21 mouse cellular contexts compared by ENCODE assay signal in genomic region chr13:40899349-40899993, GRCm38 (mm10). TPM values are rescaled to one million over a fixed set of nuclear protein-coding genes. Genes with fewer than 3 reads are reported as not detected.
DNase-seq lines count a peak whose midpoint lies in the region; TF ChIP-seq lines count a peak whose summit lies in the region.
"Had no signal": no experiment of that assay in that cellular context is flagged by ENCODE, and none has a peak within 500 bp of the region (broad histone marks: within the 10 kb centered on the region; RNA-seq: fewer than 3 reads in every experiment).

No protein-coding gene starts in this region.

- TF ChIP-seq EP300 in MEL (IDR thresholded peaks at IDR 0.05; ENCODE audit: low read depth in 1 of 2, low read length in 2 of 2), result no peak

- no peaks in the 10 kb centered on the region for H3K79me2 ChIP-seq in MEL (ENCODE audit: control insufficient read depth, insufficient read depth, low read length, poor library complexity)

- H3K4me3 ChIP-seq in MEL (ENCODE audit: control insufficient read depth in 1 of 2, insufficient read depth in 1 of 2, low read depth in 2 of 2, low read length in 2 of 2), result peak overlapping the region; percentile 33 to 42; a peak in 3 of 4 replicates
- H3K4me3 ChIP-seq in brown adipose tissue, adult 24 weeks (ENCODE audit: insufficient read depth, low read depth, low read length), result no peak overlapping the region
- H3K4me3 ChIP-seq in midbrain, embryonic 10.5 days, result no peak overlapping the region
- H3K4me3 ChIP-seq: forebrain, embryonic 10.5 days; heart, embryonic 13.5 days; hindbrain, embryonic 15.5 days; liver, embryonic 13.5 days; lung, embryonic 15.5 days; myocyte; neural tube, embryonic 15.5 days had no signal

- WGBS in midbrain, embryonic 10.5 days, result 77% methylated on average over 8 of the region's 8 CpGs

- intact Hi-C loops in left cerebral cortex, postnatal 36 days (cut with DNase I), result no loop called here

- DNase-seq in layer of hippocampus, adult 9-11 months, result peak; percentile 44
- DNase-seq in layer of hippocampus, postnatal 10 days (ENCODE audit: low spot score in 2 of 2), result no peak
- DNase-seq in MEL (ENCODE audit: low read depth, low spot score), result no peak
- peak; percentile 61 to 62 for DNase-seq in left cerebral cortex, postnatal 36 days (ENCODE audit: low spot score in 2 of 2)
- DNase-seq in kidney, adult 18-20 months, result no peak
- no peak for DNase-seq in midbrain, embryonic 10.5 days (ENCODE audit: low spot score)
- DNase-seq: adrenal gland, postnatal 25 days; cerebellum, adult 9-11 months; heart, postnatal 36 days; kidney, postnatal 14 days; liver, embryonic 13.5 days; midbrain, embryonic 14.5 days had no signal

- no peak for TF ChIP-seq RAD21 in MEL (IDR thresholded peaks at IDR 0.05; ENCODE audit: low read depth, low read length)

- peaks cover 7 to 16% of the 10 kb centered on the region in 2 experiments for H3K4me1 ChIP-seq in MEL (ENCODE audit: control insufficient read depth in 1 of 2, insufficient read depth in 2 of 2, low read length in 2 of 2)
- H3K4me1 ChIP-seq in brown adipose tissue, adult 24 weeks (ENCODE audit: control insufficient read depth, insufficient read depth, insufficient read length, low read length), result peaks cover 19% of the 10 kb centered on the region
- peaks cover 11% of the 10 kb centered on the region; the same call in 1 of the 2 replicates for H3K4me1 ChIP-seq in midbrain, embryonic 10.5 days
- H3K4me1 ChIP-seq: hindbrain, embryonic 15.5 days; neural tube, embryonic 15.5 days had no signal

- peaks cover 0 to 10% of the 10 kb centered on the region in 2 experiments; a peak in 2 of 4 replicates for H3K36me3 ChIP-seq in MEL (ENCODE audit: control insufficient read depth in 1 of 2, insufficient read depth in 2 of 2, low read length in 2 of 2)
- H3K36me3 ChIP-seq in midbrain, embryonic 10.5 days, result no peaks in the 10 kb centered on the region
- H3K36me3 ChIP-seq: forebrain, embryonic 10.5 days; heart, embryonic 13.5 days; hindbrain, embryonic 15.5 days; liver, embryonic 13.5 days; lung, embryonic 15.5 days; neural tube, embryonic 15.5 days had no signal

- no peaks in the 10 kb centered on the region for H3K9me3 ChIP-seq in MEL (replicated peaks; ENCODE audit: insufficient read depth, low read length)
- no peaks in the 10 kb centered on the region for H3K9me3 ChIP-seq in midbrain, embryonic 10.5 days (replicated peaks)
- H3K9me3 ChIP-seq: forebrain, embryonic 10.5 days; heart, embryonic 13.5 days; hindbrain, embryonic 15.5 days; liver, embryonic 13.5 days; lung, embryonic 15.5 days; neural tube, embryonic 15.5 days had no signal

- TF ChIP-seq POLR2A in MEL (IDR thresholded peaks at IDR 0.05; ENCODE audit: control insufficient read depth in 1 of 2, insufficient read depth in 1 of 2, low read depth in 1 of 2, low read length in 2 of 2, poor library complexity in 1 of 2), result no peak

- no peaks in the 10 kb centered on the region for H3K27me3 ChIP-seq in MEL (ENCODE audit: control insufficient read depth in 1 of 2, insufficient read depth in 2 of 2, low read length in 2 of 2)
- no peaks in the 10 kb centered on the region for H3K27me3 ChIP-seq in midbrain, embryonic 10.5 days (ENCODE audit: low read depth, poor library complexity, severe bottlenecking)
- H3K27me3 ChIP-seq: heart, embryonic 13.5 days; hindbrain, embryonic 15.5 days; liver, embryonic 13.5 days; lung, embryonic 15.5 days; neural tube, embryonic 15.5 days; Patski had no signal

- peak overlapping the region; percentile 5 for H3K27ac ChIP-seq in MEL (ENCODE audit: control insufficient read depth, low read depth, low read length)
- 0 out of 2 replicates have a peak overlapping the region, but pooled peaks have one; percentile 12 for H3K27ac ChIP-seq in brown adipose tissue, adult 24 weeks (replicated peaks; ENCODE audit: low read depth, low read length)
- H3K27ac ChIP-seq in midbrain, embryonic 10.5 days (replicated peaks), result no peak overlapping the region
- H3K27ac ChIP-seq: forebrain, embryonic 10.5 days; heart, embryonic 13.5 days; hindbrain, embryonic 15.5 days; liver, embryonic 13.5 days; lung, embryonic 15.5 days; macrophage; neural tube, embryonic 15.5 days had no signal

- peak overlapping the region; percentile 3 for H3K9ac ChIP-seq in MEL (ENCODE audit: control insufficient read depth, low read depth, low read length, poor library complexity, severe bottlenecking)
- H3K9ac ChIP-seq: heart, embryonic 13.5 days; hindbrain, embryonic 15.5 days; liver, embryonic 13.5 days; lung, embryonic 15.5 days; neural tube, embryonic 15.5 days had no signal

- TF ChIP-seq CTCF in MEL (IDR thresholded peaks at IDR 0.05 in 2 of 3, conservative IDR thresholded peaks at IDR 0.05 in 1 of 3; ENCODE audit: control insufficient read depth in 1 of 3, insufficient read depth in 1 of 3, low read depth in 2 of 3, low read length in 3 of 3, poor library complexity in 1 of 3, severe bottlenecking in 1 of 3), result no peak

TF ChIP-seq in MEL, 35 proteins besides CTCF, POLR2A, EP300 and RAD21:
- TF ChIP-seq NRF1 (IDR thresholded peaks at IDR 0.05; ENCODE audit: insufficient read depth, low read depth, low read length, poor library complexity, severe bottlenecking) (no peak), TCF12 (IDR thresholded peaks at IDR 0.05; ENCODE audit: low read depth, low read length) (no peak), JUND (IDR thresholded peaks at IDR 0.05; ENCODE audit: low read depth, low read length) (no peak)
TF ChIP-seq in MEL: peak in this region for 0.

RNA-seq across cellular contexts. Expression of gene Gcnt2, which starts 39.9 kb away (rescaled TPM):
- total RNA-seq in layer of hippocampus, postnatal 10 days (2021), result 10 to 100 TPM; 11.1 to 13.2 TPM
- total RNA-seq in MEL (2012; rRNA removed), result 0.04 TPM in 1 of 2 replicates, not detected in the other
- polyA plus RNA-seq in MEL (2012; ENCODE audit: insufficient read depth in 1 of 2, insufficient read length in 2 of 2, low read depth in 1 of 2, low replicate concordance in 2 of 2, missing spikeins in 1 of 2), result under 1 TPM in 1 of 2 experiments, not detected in 1; 0.03 TPM
- polyA plus RNA-seq in brown adipose tissue, adult 24 weeks (2012; ENCODE audit: insufficient read depth, insufficient read length, missing spikeins), result 5.3 and 7.0 TPM in 2 replicates
- total RNA-seq in left cerebral cortex, postnatal 36 days (2021), result 10 to 100 TPM; 17.5 to 18.3 TPM
- polyA plus RNA-seq in midbrain, embryonic 10.5 days (2016; fragmentation: Nextera tagmentation; extraction: Ambion mirVana), result 2.7 and 3.8 TPM in 2 replicates

Comparison
In these comparisons a context has a peak if more than half of its experiments do, and no peak if none do; other contexts are left out.
1. DNase-seq: peak in layer of hippocampus, adult 9-11 months (single experiment) and left cerebral cortex, postnatal 36 days (2 of 2); none in layer of hippocampus, postnatal 10 days (0 of 2), MEL (single experiment), kidney, adult 18-20 months (single experiment) and midbrain, embryonic 10.5 days (single experiment).
2. H3K4me3 ChIP-seq: peak in MEL (2 of 2); none in brown adipose tissue, adult 24 weeks (single experiment) and midbrain, embryonic 10.5 days (single experiment).
3. RNA of gene Gcnt2, which starts 39.9 kb away (total RNA-seq): 17.5 to 18.3 TPM in left cerebral cortex, postnatal 36 days and 11.1 to 13.2 TPM in layer of hippocampus, postnatal 10 days; 0.04 TPM in MEL; every median in the first group is over 10 times any median in the second.